Mouse (Mus musculus): Measurements from ENCODE around the gene Cdk5r1. TPM values are rescaled to one million over a fixed set of nuclear protein-coding genes. Genes with fewer than 3 reads are reported as not detected.

Cdk5r1 gene
- total and polyA plus RNA-seq, 3 experiments = 1.1 to 1.2 TPM; not detected in 1

- no peak for TF ChIP-seq POLR2AphosphoS5 (IDR thresholded peaks at IDR 0.05; ENCODE audit: borderline replicate concordance, low read depth, low read length)
- no peak for TF ChIP-seq BHLHE40 (IDR thresholded peaks at IDR 0.05; ENCODE audit: borderline replicate concordance, low read depth, low read length)
- no peak for TF ChIP-seq SIN3A (IDR thresholded peaks at IDR 0.05; ENCODE audit: low read length)
- no peak for TF ChIP-seq EP300 (IDR thresholded peaks at IDR 0.05; ENCODE audit: low read depth in 1 of 2, low read length in 2 of 2)
- no peak for TF ChIP-seq UBTF (IDR thresholded peaks at IDR 0.05; ENCODE audit: borderline replicate concordance, insufficient read depth, low read depth, low read length)
- no peak for TF ChIP-seq CHD2 (IDR thresholded peaks at IDR 0.05; ENCODE audit: low read length)
- TF ChIP-seq GABPA (IDR thresholded peaks at IDR 0.05; ENCODE audit: low read depth, low read length) = no peak
- TF ChIP-seq NELFE (IDR thresholded peaks at IDR 0.05; ENCODE audit: low read depth, low read length) = no peak
- no peak for TF ChIP-seq CHD1 (IDR thresholded peaks at IDR 0.05; ENCODE audit: low read depth, low read length)
- TF ChIP-seq JUND (IDR thresholded peaks at IDR 0.05; ENCODE audit: low read depth, low read length) = no peak
- no peak for TF ChIP-seq GATA1 (IDR thresholded peaks at IDR 0.05; ENCODE audit: low read depth, low read length)
- TF ChIP-seq CTCF (IDR thresholded peaks at IDR 0.05 in 2 of 3, conservative IDR thresholded peaks at IDR 0.05 in 1 of 3; ENCODE audit: control insufficient read depth in 1 of 3, insufficient read depth in 1 of 3, low read depth in 2 of 3, low read length in 3 of 3, poor library complexity in 1 of 3, severe bottlenecking in 1 of 3) = no peak
- no peak for TF ChIP-seq MAX (IDR thresholded peaks at IDR 0.05; ENCODE audit: low read length)
- TF ChIP-seq USF1 (IDR thresholded peaks at IDR 0.05; ENCODE audit: low read depth, low read length) = no peak
- no peak for TF ChIP-seq KAT2A (conservative IDR thresholded peaks at IDR 0.05; ENCODE audit: low read depth, low read length)
- TF ChIP-seq NRF1 (IDR thresholded peaks at IDR 0.05; ENCODE audit: insufficient read depth, low read depth, low read length, poor library complexity, severe bottlenecking) = no peak
- no peak for TF ChIP-seq ZKSCAN1 (IDR thresholded peaks at IDR 0.05; ENCODE audit: low read depth, low read length)
- TF ChIP-seq ZNF384 (IDR thresholded peaks at IDR 0.05; ENCODE audit: low read depth, low read length) = no peak
- TF ChIP-seq USF2 (IDR thresholded peaks at IDR 0.05; ENCODE audit: borderline replicate concordance in 1 of 2, insufficient read depth in 1 of 2, low read depth in 1 of 2, low read length in 2 of 2) = no peak
- H3K79me2 ChIP-seq (ENCODE audit: control insufficient read depth, insufficient read depth, low read length, poor library complexity) = no peaks in the 10 kb centered on the region
- H3K27ac ChIP-seq (ENCODE audit: control insufficient read depth, low read depth, low read length) = no peak overlapping the region
- no peaks in the 10 kb centered on the region for H3K4me1 ChIP-seq (ENCODE audit: control insufficient read depth in 1 of 2, insufficient read depth in 2 of 2, low read length in 2 of 2)
- no peak for DNase-seq (ENCODE audit: low read depth, low spot score)
- no peak overlapping the region for H3K9ac ChIP-seq (ENCODE audit: control insufficient read depth, low read depth, low read length, poor library complexity, severe bottlenecking)
- no peaks in the 10 kb centered on the region for H3K27me3 ChIP-seq (ENCODE audit: control insufficient read depth in 1 of 2, insufficient read depth in 2 of 2, low read length in 2 of 2)
- H3K4me3 ChIP-seq (ENCODE audit: control insufficient read depth in 1 of 2, insufficient read depth in 1 of 2, low read depth in 2 of 2, low read length in 2 of 2) = no peak overlapping the region
- H3K36me3 ChIP-seq (ENCODE audit: control insufficient read depth in 1 of 2, insufficient read depth in 2 of 2, low read length in 2 of 2) = no peaks in the 10 kb centered on the region
- H3K9me3 ChIP-seq (replicated peaks; ENCODE audit: insufficient read depth, low read length) = no peaks in the 10 kb centered on the region
Observed at GRCm38 (mm10) chr11:80510124-80510523, 33.3 kb downstream of the Cdk5r1 start.

DNA sequence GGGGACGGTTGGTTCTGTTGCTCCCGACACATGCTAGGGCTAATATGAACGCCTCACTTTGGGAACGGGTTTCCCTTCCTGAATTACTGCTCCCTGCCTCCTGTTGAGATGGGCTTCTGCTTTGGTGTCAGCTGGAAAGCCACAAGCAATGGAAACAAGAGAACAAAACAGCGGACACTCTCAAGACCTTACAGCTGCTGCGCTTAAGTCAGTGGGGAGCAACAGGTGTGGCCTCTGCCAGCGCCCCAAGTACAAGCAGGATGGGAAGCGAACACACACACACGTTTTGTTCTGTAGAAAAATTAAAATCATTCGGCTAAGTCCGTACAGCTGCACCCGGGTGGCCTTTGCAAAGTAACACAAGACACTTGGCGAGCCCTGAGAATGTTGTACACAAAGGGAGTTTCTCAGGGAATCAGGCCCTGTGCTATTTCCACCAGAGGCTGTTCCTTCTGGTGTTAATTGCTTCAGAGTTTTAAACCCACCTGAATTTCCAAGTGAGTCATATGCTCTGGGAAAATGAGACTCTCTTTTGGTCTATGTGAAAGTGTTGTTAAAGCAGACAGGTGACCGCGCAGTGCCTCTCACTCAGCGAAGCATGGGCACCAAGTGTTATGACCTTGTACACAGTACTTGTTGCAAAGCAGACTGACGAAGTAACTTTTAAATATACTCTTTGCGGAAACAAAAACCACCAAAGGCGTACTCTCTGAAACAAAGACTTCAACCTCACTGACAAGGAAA lies 35.7 kb downstream of the Cdk5r1 start:
- Histone ChIP-seq H3K9me3 (replicated peaks; ENCODE audit: insufficient read depth, low read length) (no peaks in the 10 kb centered on the region), H3K27me3 (ENCODE audit: control insufficient read depth in 1 of 2, insufficient read depth in 2 of 2, low read length in 2 of 2) (no peaks in the 10 kb centered on the region), H3K4me1 (ENCODE audit: control insufficient read depth in 1 of 2, insufficient read depth in 2 of 2, low read length in 2 of 2) (no peaks in the 10 kb centered on the region), H3K9ac (ENCODE audit: control insufficient read depth, low read depth, low read length, poor library complexity, severe bottlenecking) (no peak overlapping the region), H3K79me2 (ENCODE audit: control insufficient read depth, insufficient read depth, low read length, poor library complexity) (no peaks in the 10 kb centered on the region), H3K36me3 (ENCODE audit: control insufficient read depth in 1 of 2, insufficient read depth in 2 of 2, low read length in 2 of 2) (no peaks in the 10 kb centered on the region), H3K27ac (ENCODE audit: control insufficient read depth, low read depth, low read length) (no peak overlapping the region), H3K4me3 (ENCODE audit: control insufficient read depth in 1 of 2, insufficient read depth in 1 of 2, low read depth in 2 of 2, low read length in 2 of 2) (no peak overlapping the region)
- no peak for DNase-seq (ENCODE audit: low read depth, low spot score)
- no peak for TF ChIP-seq MYC (IDR thresholded peaks at IDR 0.05; ENCODE audit: low read depth, low read length)
- TF ChIP-seq NRF1 (IDR thresholded peaks at IDR 0.05; ENCODE audit: insufficient read depth, low read depth, low read length, poor library complexity, severe bottlenecking) = no peak
- TF ChIP-seq NELFE (IDR thresholded peaks at IDR 0.05; ENCODE audit: low read depth, low read length) = no peak

Measured in MEL (cell line).